Mouse (Mus musculus) spleen, adult 2 months (tissue): ENCODE results near the gene Dnali1.

Experiments
- CTCF ChIP-seq: fragments of 200-500 bp; IDR thresholded peaks from 2 replicates; pipeline ENCODE4 v1.5.1; 2011; ENCODE audit warnings: mild to moderate bottlenecking, inconsistent platforms; ENCODE audit not compliant: insufficient read depth, insufficient read length, insufficient replicate concordance; ENCODE audit errors: extremely low read depth
- POLR2A ChIP-seq: fragments of 200-500 bp; IDR thresholded peaks from 2 replicates; pipeline ENCODE4 v1.6.1; 2011; ENCODE audit warnings: low read depth, low read length, inconsistent platforms

GRCm38 (mm10) chr4:125099458-125099857 is 34.0 kb upstream of the Dnali1 start:
- TF ChIP-seq POLR2A, result no peak
- TF ChIP-seq CTCF, result peak; percentile 86; the same call in 1 of the 2 replicates
